Comparison of ENCODE assay signal across 26 mouse cellular contexts in the genomic region with DNA sequence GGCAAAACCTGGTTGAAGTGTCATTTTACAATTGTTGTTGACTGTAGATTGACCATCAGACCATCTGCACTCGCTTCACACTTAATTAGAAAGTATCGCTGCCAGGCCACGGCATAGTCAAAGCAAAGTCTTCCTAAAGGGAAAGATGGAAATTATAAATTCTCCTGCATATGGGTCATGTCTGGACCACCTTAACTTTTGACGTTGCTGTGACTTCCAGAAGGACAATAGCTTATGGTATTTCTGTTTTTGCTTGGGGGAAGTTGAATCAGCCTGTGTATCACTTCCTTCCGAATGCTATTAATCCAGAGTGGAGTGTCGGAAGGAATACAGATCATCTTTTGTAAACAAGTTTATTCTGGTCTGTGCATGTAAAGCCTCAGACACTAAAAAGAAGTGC.
DNase-seq lines count a peak whose midpoint lies in the region; ATAC-seq lines count a peak whose summit lies in the region.
"Had no signal": no experiment of that assay in that cellular context is flagged by ENCODE, and none has a peak within 500 bp of the region (broad histone marks: within the 10 kb centered on the region; RNA-seq: fewer than 3 reads in every experiment).

No protein-coding gene starts in this region.

- peak overlapping the region; percentile 25; the same call in 1 of the 2 replicates for H3K27ac ChIP-seq in heart, embryonic 16.5 days (ENCODE audit: low read length)
- H3K27ac ChIP-seq in lung, embryonic 16.5 days (ENCODE audit: low read length) = peak overlapping the region; percentile 75
- H3K27ac ChIP-seq: forebrain, embryonic 13.5 days; heart, embryonic 10.5 days; hindbrain, embryonic 12.5 days; hindbrain, postnatal 0 days; layer of hippocampus, adult 2 months; limb, embryonic 13.5 days; liver, embryonic 14.5 days; midbrain, embryonic 10.5 days; midbrain, embryonic 15.5 days; neural tube, embryonic 15.5 days had no signal

- no peak for DNase-seq in heart, postnatal 4 days
- DNase-seq in kidney, postnatal 14 days = peak; percentile 19
- DNase-seq in kidney, postnatal 10 days = no peak
- DNase-seq in lung, postnatal 14 days = no peak
- DNase-seq: adrenal gland, postnatal 14 days; cerebellum, adult 11 months; cerebellum, adult 9-10 months; cerebellum, postnatal 36 days; gastrocnemius, postnatal 10 days; heart, postnatal 10 days; kidney, postnatal 25 days; retina, postnatal 1 day; right cerebral cortex, postnatal 14 days had no signal

- no peak for ATAC-seq in heart, embryonic 16.5 days (replicated peaks; ENCODE audit: extremely low read depth, insufficient read depth, low FRiP score)
- ATAC-seq in lung, embryonic 16.5 days (ENCODE audit: low read depth) = peak; percentile 88
- ATAC-seq: forebrain, embryonic 13.5 days; hindbrain, postnatal 0 days; intestine, postnatal 0 days; midbrain, embryonic 15.5 days had no signal

- WGBS in heart, embryonic 16.5 days = 76% methylated on average over 6 of the region's 6 CpGs
- WGBS in lung, embryonic 16.5 days = 45% methylated on average over 6 of the region's 6 CpGs

- no peaks in the 10 kb centered on the region for H3K9me3 ChIP-seq in heart, embryonic 16.5 days (replicated peaks; ENCODE audit: control insufficient read depth, low read length)
- no peaks in the 10 kb centered on the region for H3K9me3 ChIP-seq in lung, embryonic 16.5 days (ENCODE audit: control insufficient read depth, low read length)
- H3K9me3 ChIP-seq: forebrain, embryonic 13.5 days; heart, embryonic 10.5 days; hindbrain, embryonic 12.5 days; limb, embryonic 13.5 days; midbrain, embryonic 10.5 days; midbrain, embryonic 15.5 days; neural tube, embryonic 15.5 days had no signal

- H3K9ac ChIP-seq in heart, embryonic 16.5 days (ENCODE audit: low read length) = no peak overlapping the region
- no peak overlapping the region for H3K9ac ChIP-seq in lung, embryonic 16.5 days (ENCODE audit: low read length)
- H3K9ac ChIP-seq: forebrain, embryonic 13.5 days; hindbrain, embryonic 12.5 days; limb, embryonic 13.5 days; liver, embryonic 14.5 days; midbrain, embryonic 15.5 days; neural tube, embryonic 15.5 days had no signal

- no peaks in the 10 kb centered on the region for H3K4me1 ChIP-seq in heart, embryonic 16.5 days (ENCODE audit: control insufficient read depth, insufficient read depth, low read length)
- H3K4me1 ChIP-seq in lung, embryonic 16.5 days (replicated peaks; ENCODE audit: control insufficient read depth, insufficient read depth, low read length) = peaks cover 2% of the 10 kb centered on the region; the same call in 1 of the 2 replicates
- H3K4me1 ChIP-seq: forebrain, embryonic 13.5 days; heart, embryonic 10.5 days; hindbrain, embryonic 12.5 days; limb, embryonic 13.5 days; midbrain, embryonic 10.5 days; midbrain, embryonic 15.5 days; neural tube, embryonic 15.5 days had no signal

- no peaks in the 10 kb centered on the region for H3K36me3 ChIP-seq in heart, embryonic 16.5 days (ENCODE audit: control insufficient read depth, insufficient read depth)
- no peaks in the 10 kb centered on the region for H3K36me3 ChIP-seq in lung, embryonic 16.5 days (ENCODE audit: control insufficient read depth, insufficient read depth, low read length)
- H3K36me3 ChIP-seq: heart, embryonic 10.5 days; hindbrain, embryonic 12.5 days; limb, embryonic 13.5 days; midbrain, embryonic 10.5 days; midbrain, embryonic 15.5 days; neural tube, embryonic 15.5 days had no signal

- no peak overlapping the region for H3K4me3 ChIP-seq in heart, embryonic 16.5 days (ENCODE audit: low read length)
- H3K4me3 ChIP-seq in lung, embryonic 16.5 days (ENCODE audit: low read length) = no peak overlapping the region
- H3K4me3 ChIP-seq: forebrain, embryonic 13.5 days; heart, embryonic 10.5 days; hindbrain, embryonic 12.5 days; layer of hippocampus, adult 2 months; limb, embryonic 13.5 days; midbrain, embryonic 10.5 days; midbrain, embryonic 15.5 days; neural tube, embryonic 15.5 days had no signal

- H3K4me2 ChIP-seq in heart, embryonic 16.5 days (ENCODE audit: low read depth, low read length) = no peak overlapping the region
- H3K4me2 ChIP-seq in lung, embryonic 16.5 days (ENCODE audit: low read depth, low read length) = no peak overlapping the region
- H3K4me2 ChIP-seq: forebrain, embryonic 13.5 days; hindbrain, embryonic 12.5 days; limb, embryonic 13.5 days; midbrain, embryonic 15.5 days; neural tube, embryonic 15.5 days had no signal

- H3K27me3 ChIP-seq in heart, embryonic 16.5 days (ENCODE audit: control insufficient read depth, insufficient read depth, low read length) = no peaks in the 10 kb centered on the region
- H3K27me3 ChIP-seq in lung, embryonic 16.5 days (ENCODE audit: control insufficient read depth, insufficient read depth, low read depth, low read length) = no peaks in the 10 kb centered on the region
- H3K27me3 ChIP-seq: forebrain, embryonic 13.5 days; hindbrain, embryonic 12.5 days; limb, embryonic 13.5 days; midbrain, embryonic 15.5 days; neural tube, embryonic 15.5 days had no signal
